Mouse (Mus musculus) cortical plate, adult 2 months (tissue): Measurements from ENCODE around the gene Rock2. TPM values are rescaled to one million over a fixed set of nuclear protein-coding genes. Genes with fewer than 3 reads are reported as not detected.
"Not testable (repeated sequence)": the region's sequence is repeated elsewhere in the genome, so short reads cannot be mapped to it uniquely, and the experiment has no call there.

Source experiments
- H3K27ac ChIP-seq: fragments of 200-500 bp; 2 replicates; pipeline ENCODE4 v1.5.1; 2012; ENCODE audit warnings: low read length, control low read depth, inconsistent platforms; ENCODE audit not compliant: insufficient read depth
- H3K4me1 ChIP-seq: fragments of 200-500 bp; 2 replicates; pipeline ENCODE4 v1.6.1; 2011; ENCODE audit warnings: low read length; ENCODE audit not compliant: control insufficient read depth, insufficient read depth
- H3K4me3 ChIP-seq: fragments of 200-500 bp; 2 replicates; pipeline ENCODE4 v1.5.1; 2011; ENCODE audit warnings: mild to moderate bottlenecking, low read length, control low read depth; ENCODE audit not compliant: insufficient read depth
- CTCF ChIP-seq: fragments of 200-500 bp; IDR thresholded peaks from 2 replicates; pipeline ENCODE4 v1.5.1; 2011; ENCODE audit warnings: mild to moderate bottlenecking, control low read depth, low read length; ENCODE audit not compliant: insufficient read depth; ENCODE audit errors: extremely low read depth
- POLR2A ChIP-seq: fragments of 200-500 bp; IDR thresholded peaks from 2 replicates; pipeline ENCODE4 v1.6.1; 2011; ENCODE audit warnings: mild to moderate bottlenecking, low read length, control low read depth; ENCODE audit not compliant: insufficient read depth; ENCODE audit errors: extremely low read depth
- polyA plus RNA-seq: library from polyadenylated mRNA; depleted of rRNA; stranded (reverse); fragments of >200 nt; gene quantifications from 2 replicates; pipeline ENCODE4 v1.2.3, GENCODE M21; 2012

Rock2 gene
- polyA plus RNA-seq, 1 experiment, result 48.3 TPM

DNA sequence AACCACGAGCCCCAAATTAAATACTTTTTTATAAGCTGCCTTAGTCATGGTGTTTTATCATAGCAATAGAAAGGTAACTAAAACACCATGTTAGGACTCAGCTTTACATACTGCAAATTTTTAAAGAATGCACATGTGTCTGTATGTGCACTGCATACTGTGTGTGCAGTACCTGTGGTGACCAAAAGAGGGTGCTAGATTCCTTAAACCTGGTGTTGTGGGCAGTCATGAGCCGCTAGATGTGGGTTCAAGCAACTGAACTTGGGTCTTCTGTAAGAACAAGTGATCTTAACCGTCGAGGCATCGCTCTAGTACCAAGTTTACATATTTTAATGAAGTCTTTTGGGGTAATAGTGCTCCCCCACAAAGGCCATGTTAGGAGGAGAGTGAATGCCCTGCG is 114.8 kb downstream of the Rock2 start:
- no peak for TF ChIP-seq POLR2A
- no peak for TF ChIP-seq CTCF
- Histone ChIP-seq H3K4me1 (no peaks in the 10 kb centered on the region), H3K4me3 (no peak overlapping the region), H3K27ac (no peak overlapping the region)

DNA sequence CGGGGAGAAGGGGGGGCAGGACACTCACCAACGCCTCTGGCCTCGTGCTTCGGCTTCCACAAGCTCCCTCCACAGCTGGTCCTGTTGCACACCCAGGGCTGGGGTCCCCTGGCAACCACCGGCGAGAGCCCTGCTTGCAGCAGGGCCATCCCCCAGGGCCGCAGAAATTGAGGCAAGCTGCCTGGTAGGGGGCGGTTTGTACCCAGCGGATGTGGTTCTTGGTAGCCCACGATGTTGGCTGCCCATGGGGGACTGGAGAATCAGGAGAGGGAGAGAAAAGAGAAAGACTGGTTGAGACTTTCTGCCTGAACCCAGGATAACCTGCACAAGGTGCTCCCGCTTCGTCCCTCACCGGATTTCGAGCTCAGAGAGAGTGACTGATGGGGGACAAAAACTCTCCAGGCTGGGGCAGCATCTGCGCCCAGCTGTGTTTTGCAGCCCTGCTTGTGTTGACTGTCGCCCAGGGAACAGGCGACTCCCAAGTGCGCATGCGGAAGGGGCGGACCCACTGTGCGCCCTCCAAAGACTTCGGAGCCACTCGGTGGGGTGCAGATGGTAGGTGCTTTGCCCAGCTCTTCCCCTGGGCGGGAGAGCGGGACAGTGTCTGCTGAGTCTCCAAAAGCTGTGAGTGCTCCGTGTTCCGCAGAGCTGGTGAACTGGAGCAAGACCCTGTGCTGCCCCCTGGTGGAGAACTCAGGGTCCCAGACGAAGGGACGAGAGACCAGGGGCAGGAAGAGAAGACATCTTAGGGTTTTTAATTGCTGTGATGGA is 116.6 kb downstream of the Rock2 start, which contains the start of gene 2410004P03Rik:
Gene 2410004P03Rik (minus strand): TSS at position 628 of the 771 bp plus-strand sequence.
- Histone ChIP-seq H3K27ac (no peak within 1 kb of the TSS), H3K4me1 (no peaks in the 10 kb centered on the region)
- TF ChIP-seq CTCF (peak; percentile 61), POLR2A (no peak)

DNA sequence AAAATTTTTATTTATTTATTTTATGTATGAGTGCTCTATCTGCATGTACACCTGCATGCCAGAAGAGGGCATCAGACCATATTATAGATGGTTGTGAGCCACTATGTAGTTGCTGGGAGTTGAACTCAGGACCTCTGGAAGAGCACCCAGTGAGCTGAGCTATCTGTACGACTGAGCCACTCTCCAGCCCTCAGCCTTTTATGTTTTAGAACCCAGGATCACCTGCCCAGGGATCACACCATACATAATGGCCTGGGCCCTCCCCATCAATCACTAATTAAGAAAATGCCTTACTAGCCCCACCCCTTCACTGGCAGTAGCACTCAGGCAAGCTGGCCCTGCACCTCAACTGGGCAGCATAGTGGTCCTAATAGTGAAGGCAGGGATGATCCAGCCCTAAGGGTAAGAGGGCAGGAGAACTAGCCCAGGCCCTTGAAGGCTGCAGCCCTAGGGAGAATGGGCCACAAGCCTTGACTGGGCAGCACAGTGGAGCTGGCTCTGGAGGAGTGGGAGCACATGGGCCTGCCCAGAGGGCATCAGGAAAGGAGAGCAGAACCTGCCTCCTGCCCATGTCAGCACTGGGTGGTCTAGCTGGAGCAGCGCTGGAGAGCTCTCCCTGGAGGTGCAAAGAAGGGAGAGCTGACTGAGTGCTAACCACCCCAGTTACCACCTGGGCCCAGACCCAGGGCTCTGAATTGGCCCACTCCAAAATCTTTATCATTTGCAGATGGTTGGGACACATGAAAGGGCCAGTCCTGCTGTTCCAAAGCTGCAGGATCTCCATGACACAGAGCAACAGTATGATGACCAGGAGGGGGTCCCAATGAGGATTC is 117.6 kb downstream of the Rock2 start:
- Histone ChIP-seq H3K4me3 (no peak overlapping the region), H3K4me1 (no peaks in the 10 kb centered on the region), H3K27ac (no peak overlapping the region)
- no peak for TF ChIP-seq POLR2A
- no peak for TF ChIP-seq CTCF

More for the DNA sequence above, 116.6 kb downstream of the Rock2 start, which contains the start of gene 2410004P03Rik:
- H3K4me3 ChIP-seq, result peak within 1 kb of the TSS; percentile 32

DNA sequence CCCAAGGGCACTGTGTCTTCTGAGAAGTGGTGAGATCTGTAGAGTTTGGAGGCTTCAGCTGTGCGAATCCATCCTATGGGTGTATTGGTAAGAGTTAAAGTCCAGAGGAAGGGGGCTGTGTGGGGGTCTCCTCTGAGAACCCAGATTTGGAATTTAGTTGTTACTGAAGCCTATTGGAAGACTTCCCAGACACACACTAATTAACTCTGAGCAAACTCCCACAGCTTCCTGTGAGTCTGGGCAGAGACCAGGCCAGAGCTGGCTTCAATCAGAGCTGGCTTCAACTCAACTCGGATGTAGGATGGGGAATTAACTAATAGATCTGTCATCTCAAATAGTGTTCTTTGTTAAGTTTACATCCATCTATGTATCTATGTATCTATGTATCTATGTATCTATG is 121.0 kb downstream of the Rock2 start:
- Histone ChIP-seq H3K27ac (no peak overlapping the region), H3K4me3 (no peak overlapping the region), H3K4me1 (no peaks in the 10 kb centered on the region)
- TF ChIP-seq POLR2A, result no peak
- TF ChIP-seq CTCF, result no peak

DNA sequence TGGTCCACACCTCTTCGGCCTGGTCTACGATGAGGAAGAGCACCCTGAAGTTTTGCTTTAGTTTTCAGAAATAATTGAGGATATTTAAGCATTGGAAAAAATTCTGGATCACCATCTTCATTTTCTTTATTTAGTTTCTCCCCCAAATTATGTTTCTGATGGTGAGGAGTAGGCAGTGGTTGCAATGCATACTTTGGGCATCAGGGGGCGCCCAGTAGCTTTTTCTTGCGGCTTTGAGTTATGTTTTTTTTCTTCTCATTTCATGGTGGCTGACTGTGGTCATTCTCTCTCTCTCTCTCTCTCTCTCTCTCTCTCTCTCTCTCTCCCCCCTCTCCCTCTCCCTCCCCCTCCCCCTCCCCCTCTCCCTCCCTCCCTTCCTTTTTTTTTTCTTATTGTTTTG is 123.8 kb downstream of the Rock2 start:
- TF ChIP-seq POLR2A, result no peak
- TF ChIP-seq CTCF, result peak; percentile 75
- no peak overlapping the region for H3K27ac ChIP-seq
- H3K4me1 ChIP-seq, result no peaks in the 10 kb centered on the region
- no peak overlapping the region for H3K4me3 ChIP-seq

DNA sequence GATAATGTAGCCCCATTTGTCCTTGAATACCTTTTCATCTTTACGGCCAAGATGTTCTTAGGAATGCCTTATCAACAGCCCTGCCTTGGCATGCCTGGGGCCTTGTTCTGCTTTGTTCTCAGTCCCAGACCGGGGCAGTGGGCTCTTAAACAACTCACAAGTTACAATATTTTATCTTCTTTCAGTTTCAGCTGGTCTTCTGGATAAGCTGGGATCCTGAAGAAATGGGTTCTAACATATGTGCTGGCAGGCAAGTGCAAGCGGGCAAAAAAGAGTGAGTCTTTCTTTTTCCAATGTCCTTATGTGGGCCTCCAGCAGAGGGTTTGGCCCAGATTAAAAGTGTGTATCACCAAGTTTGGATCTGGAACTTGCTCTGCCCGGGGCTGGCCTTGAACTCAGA is 126.4 kb downstream of the Rock2 start:
- not testable (repeated sequence) for H3K4me1 ChIP-seq, H3K27ac ChIP-seq, H3K4me3 ChIP-seq

DNA sequence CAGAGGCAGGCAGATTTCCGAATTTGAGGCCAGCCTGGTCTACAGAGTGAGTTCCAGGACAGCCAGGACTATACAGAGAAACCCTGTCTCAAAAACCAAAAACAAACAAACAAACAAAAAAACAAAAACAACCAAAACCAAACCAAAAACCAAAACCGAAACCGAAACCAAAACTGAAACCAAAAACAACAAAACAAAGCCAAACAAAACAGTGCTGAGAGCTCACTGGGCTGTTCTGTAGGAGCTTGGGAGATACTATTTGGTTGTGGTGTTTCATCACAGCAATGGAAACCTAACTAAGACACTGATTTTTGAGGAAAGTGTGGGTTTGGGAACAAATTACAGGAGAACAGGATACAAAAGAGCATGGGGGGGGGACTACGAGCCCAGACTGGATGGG is 127.5 kb downstream of the Rock2 start:
- Histone ChIP-seq H3K4me3 (no peak overlapping the region), H3K27ac (no peak overlapping the region), H3K4me1 (peaks cover 2% of the 10 kb centered on the region; the same call in 1 of the 2 replicates)
- TF ChIP-seq POLR2A (no peak), CTCF (no peak)

DNA sequence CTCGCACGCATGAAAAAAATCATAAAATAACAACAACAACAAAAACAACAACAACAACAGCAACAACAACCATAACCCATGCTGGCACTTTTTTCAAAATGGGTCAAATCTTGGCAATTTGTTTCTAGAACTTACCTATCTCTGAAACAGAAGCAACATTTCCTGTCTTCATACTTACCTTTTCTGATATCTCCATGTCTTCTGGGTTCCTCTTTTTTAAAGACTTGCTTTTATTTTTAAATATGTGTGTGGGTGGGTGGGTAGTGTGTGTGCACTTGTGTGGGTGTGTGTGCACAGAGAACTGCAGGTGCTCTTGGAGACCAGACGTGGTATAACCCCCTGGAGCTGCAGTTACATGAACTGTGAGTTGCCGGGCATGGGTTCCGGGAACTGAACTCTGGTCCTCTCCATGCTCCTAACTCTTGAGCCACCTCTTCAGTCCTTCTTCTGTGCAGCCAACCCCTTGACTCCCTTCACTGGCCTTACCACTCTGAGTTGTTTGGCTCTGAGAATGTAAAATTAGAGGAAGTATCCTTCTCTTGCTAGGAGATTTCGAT is 129.9 kb downstream of the Rock2 start:
- H3K4me1 ChIP-seq, result peaks cover 2% of the 10 kb centered on the region; the same call in 1 of the 2 replicates
- TF ChIP-seq POLR2A, result no peak
- no peak for TF ChIP-seq CTCF
- no peak overlapping the region for H3K4me3 ChIP-seq
- H3K27ac ChIP-seq, result no peak overlapping the region

DNA sequence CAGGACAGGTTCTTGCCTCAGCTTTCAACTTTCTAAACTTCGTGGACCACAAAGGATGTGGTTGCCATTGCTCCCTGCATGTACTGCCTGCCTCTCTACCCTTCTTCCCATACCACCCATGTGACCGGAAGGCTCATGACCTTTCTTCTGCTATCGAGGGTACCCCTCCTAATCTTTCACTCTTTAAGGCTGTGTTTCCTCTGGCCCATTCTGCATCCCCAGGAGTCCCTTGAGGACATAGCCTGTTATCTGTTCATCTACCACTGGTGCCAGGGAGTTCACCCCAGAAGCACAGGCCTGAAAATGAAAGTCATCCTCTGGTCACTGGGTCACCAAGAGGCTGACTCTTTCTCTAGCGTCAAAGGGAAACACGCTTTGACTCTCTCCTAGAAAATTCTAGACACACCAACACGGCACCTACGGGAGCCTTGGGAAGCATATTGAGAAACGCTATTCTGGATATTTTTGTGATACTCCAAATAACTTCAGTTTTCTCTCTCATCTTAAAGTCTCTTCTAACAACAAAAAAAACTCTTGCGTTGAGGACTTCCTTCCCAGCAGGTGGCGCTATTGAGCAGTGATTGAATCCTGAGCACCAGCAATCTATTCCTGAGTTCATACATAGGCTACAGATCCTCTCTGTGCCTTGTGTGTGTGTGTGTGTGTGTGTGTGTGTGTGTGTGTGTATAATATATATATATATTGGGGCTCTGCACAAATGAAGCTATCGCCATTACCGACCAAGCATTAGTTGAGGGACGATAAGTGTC is 138.2 kb downstream of the Rock2 start:
- Histone ChIP-seq H3K27ac (no peak overlapping the region), H3K4me1 (peaks cover 2% of the 10 kb centered on the region; the same call in 1 of the 2 replicates), H3K4me3 (no peak overlapping the region)
- TF ChIP-seq POLR2A (no peak), CTCF (peak; percentile 86)
